Mouse (Mus musculus) adrenal gland, postnatal 36 days (tissue): Measurements from ENCODE around the gene Rgp1. TPM values are rescaled to one million over a fixed set of nuclear protein-coding genes. Genes with fewer than 3 reads are reported as not detected.
"Not testable (repeated sequence)": the region's sequence is repeated elsewhere in the genome, so short reads cannot be mapped to it uniquely, and the experiment has no call there.

Experiments used
- DNase-seq, 2 experiments: peaks; one replicate each; pipeline ENCODE4 v3.0.0; 2021; ENCODE audit warnings: mixed read lengths in 1 of 2
- total RNA-seq, 2 experiments: library from RNA; stranded (reverse); gene quantifications; 2 replicates each; pipeline ENCODE4 v1.2.3; 2021

Rgp1 gene
- total RNA-seq, 2 experiments from 2014 or later = 40.5 to 53.3 TPM

- DNase-seq = no peak
Measured at GRCm38 (mm10) chr4:43593453-43593852, 14.9 kb downstream of the Rgp1 start.

GRCm38 (mm10) chr4:43596597-43596996 is 18.1 kb downstream of the Rgp1 start:
- DNase-seq = not testable (repeated sequence)

GRCm38 (mm10) chr4:43598200-43598599 is 19.7 kb downstream of the Rgp1 start:
- DNase-seq = no peak

GRCm38 (mm10) chr4:43598650-43599380 is 20.3 kb downstream of the Rgp1 start:
- no peak for DNase-seq

GRCm38 (mm10) chr4:43600195-43600934 is 21.9 kb downstream of the Rgp1 start:
- no peak for DNase-seq

GRCm38 (mm10) chr4:43604099-43604498 is 25.6 kb downstream of the Rgp1 start:
- no peak for DNase-seq

GRCm38 (mm10) chr4:43604751-43605685 is 26.5 kb downstream of the Rgp1 start:
- DNase-seq = no peak

GRCm38 (mm10) chr4:43612534-43612933 is 34.0 kb downstream of the Rgp1 start:
- no peak for DNase-seq

- DNase-seq = peak in 1 of 2 experiments; percentile 37
Measured at GRCm38 (mm10) chr4:43613060-43613730, 34.7 kb downstream of the Rgp1 start.

- DNase-seq = peak in 1 of 2 experiments; percentile 53
Measured at GRCm38 (mm10) chr4:43620146-43620778, 41.7 kb downstream of the Rgp1 start.

GRCm38 (mm10) chr4:43629106-43629817 is 50.7 kb downstream of the Rgp1 start:
- DNase-seq = no peak

GRCm38 (mm10) chr4:43630030-43630581 is 51.6 kb downstream of the Rgp1 start:
- DNase-seq = peak; percentile 62 to 85

GRCm38 (mm10) chr4:43630671-43631045 is 52.1 kb downstream of the Rgp1 start:
- DNase-seq = no peak

GRCm38 (mm10) chr4:43631046-43631955 is 52.8 kb downstream of the Rgp1 start, which contains the start of gene Npr2:
Gene Npr2 (plus strand): TSS chr4:43631935.
- DNase-seq = peak; percentile 62 to 78

- DNase-seq = peak in 1 of 2 experiments; percentile 23
Measured at GRCm38 (mm10) chr4:43631956-43632920, 53.7 kb downstream of the Rgp1 start.

- DNase-seq = no peak
Measured at GRCm38 (mm10) chr4:43633296-43633695, 54.8 kb downstream of the Rgp1 start.

- peak in 1 of 2 experiments; percentile 14 for DNase-seq
Measured at GRCm38 (mm10) chr4:43633736-43634135, 55.2 kb downstream of the Rgp1 start.
